Mouse (Mus musculus) thymus, adult 2 months (tissue): Measurements from ENCODE around the gene Cfap97d1.

Source experiments
- CTCF ChIP-seq: fragments of 200-500 bp; IDR thresholded peaks from 2 replicates; pipeline ENCODE4 v1.5.1; 2012; ENCODE audit warnings: mild to moderate bottlenecking, control low read depth, low read length, moderate library complexity, borderline replicate concordance; ENCODE audit not compliant: control insufficient read depth, poor library complexity, insufficient read depth; ENCODE audit errors: extremely low read depth
- POLR2A ChIP-seq: fragments of 200-500 bp; IDR thresholded peaks from 2 replicates; pipeline ENCODE4 v1.6.1; 2012; ENCODE audit warnings: mild to moderate bottlenecking, low read length, control low read depth, moderate library complexity; ENCODE audit not compliant: control insufficient read depth, poor library complexity, insufficient read depth; ENCODE audit errors: extremely low read depth

GRCm38 (mm10) chr11:101986913-101987312 lies 2.8 kb downstream of the Cfap97d1 start, which contains the start of gene Dusp3:
- TF ChIP-seq CTCF (no peak), POLR2A (no peak)
